Mouse (Mus musculus): Measurements from ENCODE around the gene Efna1.

The Efna1 gene

GRCm38 (mm10) chr3:89305551-89306325, 24.8 kb upstream of the Efna1 start:
- no peak for DNase-seq (ENCODE audit: low spot score)

GRCm38 (mm10) chr3:89305105-89305504, 24.2 kb upstream of the Efna1 start:
- DNase-seq (ENCODE audit: low spot score): no peak

- DNase-seq (ENCODE audit: low spot score): no peak
Measured at GRCm38 (mm10) chr3:89304440-89304839, 23.5 kb upstream of the Efna1 start.

GRCm38 (mm10) chr3:89300514-89300913, 19.6 kb upstream of the Efna1 start:
- DNase-seq (ENCODE audit: low spot score): no peak

GRCm38 (mm10) chr3:89300071-89300470, 19.1 kb upstream of the Efna1 start:
- DNase-seq (ENCODE audit: low spot score): no peak

- no peak for DNase-seq (ENCODE audit: low spot score)
Measured at GRCm38 (mm10) chr3:89299499-89299898, 18.6 kb upstream of the Efna1 start.

- no peak for DNase-seq (ENCODE audit: low spot score)
Measured at GRCm38 (mm10) chr3:89298908-89299307, 18.0 kb upstream of the Efna1 start.

GRCm38 (mm10) chr3:89296761-89297396, 15.9 kb upstream of the Efna1 start:
- DNase-seq (ENCODE audit: low spot score): no peak

- no peak for DNase-seq (ENCODE audit: low spot score)
Measured at GRCm38 (mm10) chr3:89295685-89296230, 14.8 kb upstream of the Efna1 start.

- no peak for DNase-seq (ENCODE audit: low spot score)
Measured at GRCm38 (mm10) chr3:89294195-89294594, 13.3 kb upstream of the Efna1 start.

GRCm38 (mm10) chr3:89293247-89293918, 12.4 kb upstream of the Efna1 start:
- no peak for DNase-seq (ENCODE audit: low spot score)

- DNase-seq (ENCODE audit: low spot score): no peak
Measured at GRCm38 (mm10) chr3:89292303-89292702, 11.4 kb upstream of the Efna1 start.

- no peak for DNase-seq (ENCODE audit: low spot score)
Measured at GRCm38 (mm10) chr3:89291874-89292273, 10.9 kb upstream of the Efna1 start.

- DNase-seq (ENCODE audit: low spot score): no peak
Measured at GRCm38 (mm10) chr3:89288503-89288928, 7.6 kb upstream of the Efna1 start.

GRCm38 (mm10) chr3:89287286-89287685, 6.3 kb upstream of the Efna1 start:
- DNase-seq (ENCODE audit: low spot score): no peak

GRCm38 (mm10) chr3:89285526-89285925, 4.6 kb upstream of the Efna1 start:
- DNase-seq (ENCODE audit: low spot score): no peak

- DNase-seq (ENCODE audit: low spot score): no peak
Measured at GRCm38 (mm10) chr3:89284261-89284660, 3.3 kb upstream of the Efna1 start.

GRCm38 (mm10) chr3:89282291-89282643, 1.3 kb upstream of the Efna1 start:
- no peak for DNase-seq (ENCODE audit: low spot score)

GRCm38 (mm10) chr3:89281579-89282290, 793 bp upstream of the Efna1 start:
- peak; percentile 70 for DNase-seq (ENCODE audit: low spot score)

- no peak for DNase-seq (ENCODE audit: low spot score)
Measured at GRCm38 (mm10) chr3:89280050-89280605, 814 bp downstream of the Efna1 start.

GRCm38 (mm10) chr3:89279153-89279890, 1.6 kb downstream of the Efna1 start:
- peak; percentile 59 for DNase-seq (ENCODE audit: low spot score)

Measured in urinary bladder, postnatal 10 days (tissue).